ENCODE assay signal across 9 mouse cellular contexts in genomic region chr5:53048599-53048998, GRCm38 (mm10). TPM values are rescaled to one million over a fixed set of nuclear protein-coding genes. Genes with fewer than 3 reads are reported as not detected.
DNase-seq lines count a peak whose midpoint lies in the region; ATAC-seq lines count a peak whose summit lies in the region.
"Had no signal": no experiment of that assay in that cellular context is flagged by ENCODE, and none has a peak within 500 bp of the region (broad histone marks: within the 10 kb centered on the region; RNA-seq: fewer than 3 reads in every experiment).

No protein-coding gene starts in this region.

- H3K36me3 ChIP-seq in kidney, embryonic 15.5 days, result no peaks in the 10 kb centered on the region
- H3K36me3 ChIP-seq in forebrain, embryonic 10.5 days (replicated peaks), result no peaks in the 10 kb centered on the region
- no peaks in the 10 kb centered on the region for H3K36me3 ChIP-seq in limb, embryonic 10.5 days
- no peaks in the 10 kb centered on the region for H3K36me3 ChIP-seq in neural tube, embryonic 12.5 days

- 0 out of 2 replicates have a peak overlapping the region, but pooled peaks have one; percentile 29 for H3K9ac ChIP-seq in kidney, embryonic 15.5 days
- 0 out of 2 replicates have a peak overlapping the region, but pooled peaks have one; percentile 35 for H3K9ac ChIP-seq in neural tube, embryonic 12.5 days

- peak overlapping the region; percentile 80 for H3K4me2 ChIP-seq in kidney, embryonic 15.5 days
- peak overlapping the region; percentile 66 for H3K4me2 ChIP-seq in neural tube, embryonic 12.5 days (replicated peaks)

- peak; percentile 37; the same call in 1 of the 2 replicates for ATAC-seq in kidney, embryonic 15.5 days (replicated peaks; ENCODE audit: low FRiP score)
- no peak for ATAC-seq in neural tube, embryonic 12.5 days (ENCODE audit: low FRiP score, low read depth)

- no peak overlapping the region for H3K27ac ChIP-seq in kidney, embryonic 15.5 days
- H3K27ac ChIP-seq in forebrain, embryonic 10.5 days, result no peak overlapping the region
- H3K27ac ChIP-seq in limb, embryonic 10.5 days, result no peak overlapping the region; the same call in 1 of the 2 replicates
- no peak overlapping the region for H3K27ac ChIP-seq in neural tube, embryonic 12.5 days

- DNase-seq in kidney, adult 8-10 months, result no peak
- DNase-seq in forebrain, embryonic 10.5 days (ENCODE audit: extremely low spot score, low spot score), result no peak
- no peak for DNase-seq in limb, embryonic 10.5 days (ENCODE audit: low spot score)
- no peak for DNase-seq in right cerebral cortex, postnatal 14 days
- no peak for DNase-seq in frontal cortex, postnatal 25 days (ENCODE audit: low spot score in 2 of 2)
- no peak for DNase-seq in adrenal gland, adult 18-20 months (ENCODE audit: low spot score in 2 of 2)

- H3K9me3 ChIP-seq in kidney, embryonic 15.5 days (replicated peaks), result no peaks in the 10 kb centered on the region
- no peaks in the 10 kb centered on the region for H3K9me3 ChIP-seq in forebrain, embryonic 10.5 days
- H3K9me3 ChIP-seq in limb, embryonic 10.5 days (replicated peaks), result no peaks in the 10 kb centered on the region
- no peaks in the 10 kb centered on the region for H3K9me3 ChIP-seq in neural tube, embryonic 12.5 days

- H3K4me3 ChIP-seq in kidney, embryonic 15.5 days (replicated peaks), result peak overlapping the region; percentile 42
- peak overlapping the region; percentile 54 for H3K4me3 ChIP-seq in forebrain, embryonic 10.5 days
- peak overlapping the region; percentile 52 for H3K4me3 ChIP-seq in limb, embryonic 10.5 days
- peak overlapping the region; percentile 31 for H3K4me3 ChIP-seq in neural tube, embryonic 12.5 days

- peaks cover 16% of the 10 kb centered on the region for H3K4me1 ChIP-seq in kidney, embryonic 15.5 days
- H3K4me1 ChIP-seq in forebrain, embryonic 10.5 days, result peaks cover 17% of the 10 kb centered on the region
- peaks cover 18% of the 10 kb centered on the region for H3K4me1 ChIP-seq in limb, embryonic 10.5 days
- peaks cover 7% of the 10 kb centered on the region for H3K4me1 ChIP-seq in neural tube, embryonic 12.5 days

- H3K27me3 ChIP-seq in kidney, embryonic 15.5 days, result peaks cover 32% of the 10 kb centered on the region
- H3K27me3 ChIP-seq in forebrain, embryonic 10.5 days (ENCODE audit: poor library complexity, severe bottlenecking), result peaks cover 41% of the 10 kb centered on the region
- H3K27me3 ChIP-seq in limb, embryonic 10.5 days (ENCODE audit: low read depth, poor library complexity, severe bottlenecking), result peaks cover 45% of the 10 kb centered on the region
- H3K27me3 ChIP-seq in neural tube, embryonic 12.5 days (replicated peaks), result peaks cover 20% of the 10 kb centered on the region

- WGBS in kidney, embryonic 15.5 days, result 43% methylated on average over 4 of the region's 4 CpGs
- 15% methylated on average over 4 of the region's 4 CpGs for WGBS in forebrain, embryonic 10.5 days
- WGBS in limb, embryonic 10.5 days, result 36% methylated on average over 4 of the region's 4 CpGs
- WGBS in neural tube, embryonic 12.5 days, result 49% methylated on average over 4 of the region's 4 CpGs

RNA-seq across cellular contexts. Expression of gene Slc34a2, which starts 10.7 kb away (rescaled TPM):
- 0.43 and 0.57 TPM in 2 replicates for polyA plus RNA-seq in kidney, embryonic 15.5 days (2015; fragmentation: Nextera tagmentation; extraction: Ambion mirVana)
- not detected in 2 replicates for polyA plus RNA-seq in forebrain, embryonic 10.5 days (2016; fragmentation: Nextera tagmentation; extraction: Ambion mirVana)
- not detected in 2 replicates for polyA plus RNA-seq in limb, embryonic 10.5 days (2016; fragmentation: Nextera tagmentation; extraction: Ambion mirVana)
- not detected in 2 replicates for polyA plus RNA-seq in neural tube, embryonic 12.5 days (2016; fragmentation: Nextera tagmentation; extraction: Ambion mirVana)
- total RNA-seq in adrenal gland, adult 18-20 months (2021), result not detected
- total RNA-seq: layer of hippocampus, adult 8-10 months had no signal
